Mouse (Mus musculus) liver, adult 2 months (tissue): ENCODE measurements around the gene Zdhhc6.

Experiments used
- CTCF ChIP-seq: fragments of 200-500 bp; IDR thresholded peaks from 2 replicates; pipeline ENCODE4 v1.5.1; 2011; ENCODE audit warnings: low read depth, low read length, control low read depth
- POLR2A ChIP-seq: fragments of 200-500 bp; IDR thresholded peaks from 2 replicates; pipeline ENCODE4 v1.6.1; 2011; ENCODE audit warnings: low read length, control low read depth; ENCODE audit not compliant: insufficient read depth; ENCODE audit errors: extremely low read depth

DNA sequence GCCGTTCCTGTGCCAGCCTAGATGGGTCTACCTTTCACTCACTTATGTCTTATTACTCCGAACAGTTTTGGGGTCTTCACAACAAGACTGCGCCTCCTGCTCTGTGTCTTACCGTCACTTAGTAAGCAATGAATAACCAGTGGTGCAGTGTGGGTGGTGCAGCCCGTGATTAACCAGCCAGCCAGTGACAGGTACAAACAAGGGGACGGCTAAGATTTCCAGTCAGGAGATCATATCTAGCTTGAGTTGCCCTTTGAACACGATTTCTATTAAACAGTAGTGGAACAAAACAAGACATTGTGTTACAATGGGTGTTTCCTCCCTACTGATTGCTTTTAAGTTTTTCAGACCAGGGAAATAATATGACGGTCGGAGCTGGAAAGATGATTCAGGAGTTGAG lies 27.4 kb upstream of the Zdhhc6 start:
- no peak for TF ChIP-seq CTCF
- TF ChIP-seq POLR2A, result no peak
